Mouse (Mus musculus) E14TG2a.4 (cell line): ENCODE results near the gene Gm20767.
"Not testable (repeated sequence)": the region's sequence is repeated elsewhere in the genome, so short reads cannot be mapped to it uniquely, and the experiment has no call there.

Experiments used
- CTCF ChIP-seq: conservative IDR thresholded peaks from 2 replicates; pipeline ENCODE4 v1.5.1; 2014; ENCODE audit warnings: low read length
- NANOG ChIP-seq: IDR thresholded peaks from 2 replicates; pipeline ENCODE4 v1.6.1; 2014; ENCODE audit warnings: borderline replicate concordance, low read length, mixed read lengths

DNA sequence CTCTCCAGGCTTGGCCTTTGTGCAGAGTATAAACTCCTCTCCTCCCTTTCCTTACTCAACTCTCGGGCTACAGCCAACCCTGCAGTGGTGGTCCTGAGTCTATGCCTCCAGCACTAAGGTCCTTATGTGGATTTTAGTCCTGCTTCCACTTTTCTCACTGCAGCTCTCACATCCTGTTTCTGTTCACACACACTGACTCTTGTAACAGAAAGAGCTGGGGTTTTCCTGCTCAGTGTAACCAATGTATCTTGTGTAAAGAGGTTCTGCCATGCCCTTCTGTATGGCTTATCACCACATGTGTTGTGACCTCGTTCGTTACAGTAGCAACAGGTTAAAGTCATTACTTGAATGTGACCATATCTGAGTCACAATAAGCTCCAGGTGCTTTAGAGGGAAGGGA is 10.5 kb downstream of the Gm20767 start:
- TF ChIP-seq CTCF, NANOG: not testable (repeated sequence)
